Mouse (Mus musculus) spleen, adult 2 months (tissue): ENCODE measurements around the gene Ifitm1. TPM values are rescaled to one million over a fixed set of nuclear protein-coding genes. Genes with fewer than 3 reads are reported as not detected.
A peak's percentile ranks its signal among the peaks of the same experiment; 100 is the strongest.

Experiments
- DNase-seq, 2 experiments: peaks; one replicate each; pipeline versions ENCODE4 v3.0.0 to v3.0.0-alpha.2; 2012 to 2021; ENCODE audit warnings: low spot score in 2 of 2, low read depth in 1 of 2
- H3K27ac ChIP-seq: fragments of 200-500 bp; 2 replicates; pipeline ENCODE4 v1.5.1; 2012; ENCODE audit warnings: low read length, inconsistent platforms; ENCODE audit not compliant: insufficient read depth
- H3K27me3 ChIP-seq: fragments of 200-500 bp; 2 replicates; pipeline ENCODE4 v1.6.1; 2012; ENCODE audit warnings: mild to moderate bottlenecking, moderate library complexity, low read length, inconsistent platforms; ENCODE audit not compliant: control insufficient read depth, insufficient read depth
- H3K36me3 ChIP-seq: fragments of 200-500 bp; 2 replicates; pipeline ENCODE4 v1.6.1; 2012; ENCODE audit warnings: mild to moderate bottlenecking, low read length, inconsistent platforms; ENCODE audit not compliant: control insufficient read depth, insufficient read depth
- H3K4me1 ChIP-seq: fragments of 200-500 bp; 2 replicates; pipeline ENCODE4 v1.6.1; 2011; ENCODE audit warnings: inconsistent platforms; ENCODE audit not compliant: control insufficient read depth, insufficient read depth, insufficient read length
- H3K4me3 ChIP-seq: fragments of 200-500 bp; 2 replicates; pipeline ENCODE4 v1.5.1; 2011; ENCODE audit warnings: mild to moderate bottlenecking, inconsistent platforms; ENCODE audit not compliant: insufficient read depth, insufficient read length; ENCODE audit errors: extremely low read depth
- CTCF ChIP-seq: fragments of 200-500 bp; IDR thresholded peaks from 2 replicates; pipeline ENCODE4 v1.5.1; 2011; ENCODE audit warnings: mild to moderate bottlenecking, inconsistent platforms; ENCODE audit not compliant: insufficient read depth, insufficient read length, insufficient replicate concordance; ENCODE audit errors: extremely low read depth
- POLR2A ChIP-seq: fragments of 200-500 bp; IDR thresholded peaks from 2 replicates; pipeline ENCODE4 v1.6.1; 2011; ENCODE audit warnings: low read depth, low read length, inconsistent platforms
- WGBS: fragments of 180-500 bp; shearing (Covaris S2); methylation state at CpG from one replicate; pipeline ENCODE4 v1.1.7; 2018; 5-methylcytosine and 5-hydroxymethylcytosine counted together
- polyA plus RNA-seq: library from polyadenylated mRNA; depleted of rRNA; stranded (reverse); fragments of >200 nt; gene quantifications from 2 replicates; pipeline ENCODE4 v1.2.3, GENCODE M21; 2012

The Ifitm1 gene
- polyA plus RNA-seq, 1 experiment: 159 TPM

GRCm38 (mm10) chr7:140942811-140943210 lies 24.2 kb upstream of the Ifitm1 start:
- Histone ChIP-seq H3K27me3 (no peaks in the 10 kb centered on the region), H3K27ac (peak overlapping the region; percentile 89; the same call in 1 of the 2 replicates), H3K36me3 (no peaks in the 10 kb centered on the region), H3K4me1 (peaks cover 22% of the 10 kb centered on the region; the same call in 1 of the 2 replicates), H3K4me3 (no peak overlapping the region)
- WGBS: 82% methylated on average over 10 of the region's 10 CpGs
- TF ChIP-seq POLR2A (no peak), CTCF (no peak)
- no peak for DNase-seq

GRCm38 (mm10) chr7:140943356-140943755 lies 23.7 kb upstream of the Ifitm1 start:
- WGBS: 77% methylated on average over 4 of the region's 4 CpGs
- H3K4me1 ChIP-seq: peaks cover 26% of the 10 kb centered on the region; the same call in 1 of the 2 replicates
- H3K36me3 ChIP-seq: no peaks in the 10 kb centered on the region
- H3K27me3 ChIP-seq: no peaks in the 10 kb centered on the region
- no peak for DNase-seq
- peak overlapping the region; percentile 89; the same call in 1 of the 2 replicates for H3K27ac ChIP-seq
- H3K4me3 ChIP-seq: no peak overlapping the region
- no peak for TF ChIP-seq POLR2A
- no peak for TF ChIP-seq CTCF

DNA sequence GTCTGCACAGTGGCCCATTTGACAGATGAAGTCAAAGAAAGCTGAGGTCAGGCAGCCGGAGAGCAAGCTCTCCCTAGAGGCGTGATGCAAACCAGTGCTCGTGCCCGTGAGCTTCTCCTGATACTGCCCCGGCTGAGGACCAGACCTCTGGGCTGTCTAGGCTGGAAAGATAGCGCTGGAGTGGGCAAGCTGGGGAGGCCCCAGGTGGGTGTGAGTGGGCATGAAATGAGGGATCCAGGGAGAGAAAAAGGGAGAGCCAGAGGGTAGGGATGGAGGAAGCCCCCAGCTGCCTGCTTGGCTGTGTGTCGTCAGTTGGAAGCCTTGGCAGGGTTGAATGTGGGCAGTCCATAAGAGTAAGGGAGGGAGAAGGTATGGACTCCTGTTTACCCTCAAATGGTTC lies 22.8 kb upstream of the Ifitm1 start:
- no peak overlapping the region for H3K4me3 ChIP-seq
- DNase-seq: no peak
- TF ChIP-seq CTCF (no peak), POLR2A (no peak)
- H3K4me1 ChIP-seq: peaks cover 26% of the 10 kb centered on the region; the same call in 1 of the 2 replicates
- WGBS: 93% methylated on average over 7 of the region's 7 CpGs
- H3K27ac ChIP-seq: no peak overlapping the region
- H3K27me3 ChIP-seq: no peaks in the 10 kb centered on the region
- H3K36me3 ChIP-seq: no peaks in the 10 kb centered on the region

- no peak for TF ChIP-seq POLR2A
- no peak for TF ChIP-seq CTCF
- DNase-seq: no peak
- H3K36me3 ChIP-seq: no peaks in the 10 kb centered on the region
- no peak overlapping the region for H3K27ac ChIP-seq
- H3K4me1 ChIP-seq: peaks cover 26% of the 10 kb centered on the region; the same call in 1 of the 2 replicates
- WGBS: 90% methylated on average over 5 of the region's 5 CpGs
- no peaks in the 10 kb centered on the region for H3K27me3 ChIP-seq
- no peak overlapping the region for H3K4me3 ChIP-seq
Measured at GRCm38 (mm10) chr7:140945247-140945646, 21.8 kb upstream of the Ifitm1 start.

DNA sequence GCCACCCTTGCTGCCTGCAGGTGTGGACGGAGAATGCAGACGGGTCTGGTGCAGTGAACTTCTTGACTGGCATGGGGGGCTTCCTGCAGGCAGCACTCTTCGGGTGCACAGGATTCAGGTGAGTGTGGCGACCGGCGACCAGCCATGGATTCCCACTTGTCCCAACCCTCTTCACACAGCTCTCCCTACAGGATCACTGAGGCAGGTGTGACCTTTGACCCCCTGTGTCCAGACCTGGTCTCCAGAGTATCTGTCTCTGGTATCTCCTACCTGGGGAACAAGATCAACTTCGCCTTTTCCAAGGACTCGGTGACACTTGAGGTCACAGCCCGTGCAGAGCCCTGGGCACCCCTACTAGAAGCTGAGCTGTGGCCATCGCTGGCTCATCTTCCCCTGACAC lies 20.7 kb upstream of the Ifitm1 start:
- Histone ChIP-seq H3K4me1 (peaks cover 26% of the 10 kb centered on the region; the same call in 1 of the 2 replicates), H3K36me3 (no peaks in the 10 kb centered on the region), H3K27me3 (no peaks in the 10 kb centered on the region), H3K4me3 (no peak overlapping the region), H3K27ac (peak overlapping the region; percentile 36)
- WGBS: 88% methylated on average over 10 of the region's 10 CpGs
- no peak for TF ChIP-seq CTCF
- TF ChIP-seq POLR2A: no peak
- DNase-seq: no peak

- no peaks in the 10 kb centered on the region for H3K36me3 ChIP-seq
- peaks cover 23% of the 10 kb centered on the region; the same call in 1 of the 2 replicates for H3K4me1 ChIP-seq
- H3K4me3 ChIP-seq: no peak overlapping the region
- whole genome bisulfite sequencing: 36% methylated on average over 7 of the region's 7 CpGs
- no peak for TF ChIP-seq POLR2A
- TF ChIP-seq CTCF: no peak
- peak in 1 of 2 experiments; percentile 38 for DNase-seq
- H3K27ac ChIP-seq: peak overlapping the region; percentile 36
- H3K27me3 ChIP-seq: no peaks in the 10 kb centered on the region
Measured at GRCm38 (mm10) chr7:140946980-140947379, 20.0 kb upstream of the Ifitm1 start.

DNA sequence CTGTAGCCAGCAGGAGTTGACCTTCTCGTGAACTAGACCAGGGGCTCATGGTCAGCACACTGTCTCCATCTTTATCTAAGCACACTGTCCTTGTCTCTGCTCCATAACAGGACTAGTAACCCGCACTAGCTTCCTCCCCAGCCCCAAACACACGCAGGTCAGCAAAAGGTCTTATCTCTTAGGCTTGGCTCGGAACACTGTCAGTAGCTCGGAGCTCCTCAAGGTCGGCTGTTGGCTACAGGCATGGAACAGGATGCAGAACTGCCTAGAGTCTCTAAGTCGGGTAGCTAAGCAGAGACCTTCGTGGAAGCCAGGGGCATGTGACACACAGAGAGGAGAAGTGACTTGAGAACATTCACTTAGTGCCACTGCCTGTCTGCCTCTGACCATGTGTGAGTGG lies 18.9 kb upstream of the Ifitm1 start:
- peak overlapping the region; percentile 36; the same call in 1 of the 2 replicates for H3K27ac ChIP-seq
- peaks cover 18% of the 10 kb centered on the region; the same call in 1 of the 2 replicates for H3K4me1 ChIP-seq

More for the DNA sequence above, 18.9 kb upstream of the Ifitm1 start:
- H3K36me3 ChIP-seq: no peaks in the 10 kb centered on the region
- TF ChIP-seq CTCF: no peak
- no peak for TF ChIP-seq POLR2A
- H3K27me3 ChIP-seq: no peaks in the 10 kb centered on the region
- 70% methylated on average over 8 of the region's 8 CpGs for WGBS
- DNase-seq: no peak
- no peak overlapping the region for H3K4me3 ChIP-seq
